Mouse (Mus musculus): ENCODE measurements around the gene Ago3. TPM values are rescaled to one million over a fixed set of nuclear protein-coding genes. Genes with fewer than 3 reads are reported as not detected.

The Ago3 gene
- polyA plus RNA-seq, 1 experiment from 2014 or later: 10.4 TPM

DNA sequence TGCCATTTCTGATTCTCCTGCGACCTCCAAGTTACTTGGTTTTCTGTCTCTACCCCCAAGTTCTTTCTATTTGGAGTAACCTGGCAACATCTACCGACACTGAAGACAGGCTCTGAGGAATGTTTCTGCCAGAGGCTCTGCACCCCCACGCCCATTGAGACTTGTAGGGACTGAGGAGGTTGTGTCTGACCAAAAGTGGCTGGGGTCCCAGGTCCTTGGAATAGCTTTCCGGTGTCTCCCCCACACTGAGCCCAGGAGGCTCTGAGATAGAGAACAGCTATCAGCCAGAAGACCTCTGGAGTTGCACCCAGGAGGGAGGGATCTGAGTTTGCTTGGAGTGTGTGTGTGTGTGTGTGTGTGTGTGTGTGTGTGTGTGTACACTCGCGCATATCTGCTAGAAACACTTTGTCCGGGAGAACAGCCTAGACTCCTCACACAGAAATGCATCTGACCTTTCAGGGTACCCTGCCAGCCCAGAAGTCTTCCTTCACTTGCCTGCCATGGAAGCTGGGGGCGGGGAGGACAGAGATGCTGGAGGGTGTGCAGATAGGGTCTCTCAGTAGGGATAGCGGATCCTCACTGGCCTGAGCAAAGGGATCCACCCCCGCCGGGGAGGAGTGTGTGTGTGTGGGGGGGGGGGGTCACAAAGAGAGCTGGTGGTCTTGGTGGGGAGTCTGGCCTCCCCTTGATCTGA is 141.9 kb downstream of the Ago3 start:
- peak; percentile 18; the same call in 1 of the 2 replicates for ATAC-seq
- Histone ChIP-seq H3K9me3 (no peaks in the 10 kb centered on the region), H3K27ac (peak overlapping the region; percentile 36; the same call in 1 of the 2 replicates), H3K4me2 (replicated peaks) (peak overlapping the region; percentile 87), H3K4me3 (replicated peaks) (0 out of 2 replicates have a peak overlapping the region, but pooled peaks have one; percentile 49), H3K36me3 (no peaks in the 10 kb centered on the region), H3K4me1 (replicated peaks) (peaks cover 18% of the 10 kb centered on the region; the same call in 1 of the 2 replicates), H3K27me3 (replicated peaks) (peaks cover 29% of the 10 kb centered on the region), H3K9ac (no peak overlapping the region)
- WGBS: 27% methylated on average over 11 of the region's 11 CpGs

DNA sequence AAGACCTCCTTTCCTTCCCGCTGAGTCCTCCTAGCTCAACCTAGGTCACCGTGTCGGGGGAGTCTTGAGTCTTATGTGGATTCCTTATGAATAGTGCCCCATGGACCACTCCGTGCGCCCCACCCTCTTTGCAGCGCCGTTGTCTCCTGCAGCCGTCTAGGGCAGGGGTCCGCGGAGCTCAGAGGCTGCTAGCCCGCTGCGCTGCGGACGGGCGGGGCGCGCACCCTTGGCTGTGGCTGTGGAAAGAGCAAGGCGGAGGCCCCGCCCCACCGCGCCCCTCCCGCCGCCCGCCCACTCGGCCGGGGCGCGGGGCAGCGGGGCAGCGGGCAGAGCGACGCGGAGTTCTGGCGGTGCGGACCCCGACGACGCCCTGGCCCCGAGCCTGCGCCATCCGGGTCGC is 142.9 kb downstream of the Ago3 start, which contains the start of gene Col8a2:
TSS of gene Col8a2 (plus strand) at position 302 of the 400 bp plus-strand sequence.
- no peaks in the 10 kb centered on the region for H3K36me3 ChIP-seq
- peak within 1 kb of the TSS; percentile 36 for H3K27ac ChIP-seq
- H3K9me3 ChIP-seq: no peaks in the 10 kb centered on the region
- peaks cover 18% of the 10 kb centered on the region; the same call in 1 of the 2 replicates for H3K4me1 ChIP-seq (replicated peaks)
- WGBS: 2% methylated on average over 42 of the region's 42 CpGs
- peak within 1 kb of the TSS; percentile 51 for H3K9ac ChIP-seq
- peak within 1 kb of the TSS; percentile 49 for H3K4me3 ChIP-seq (replicated peaks)
- peaks cover 29% of the 10 kb centered on the region for H3K27me3 ChIP-seq (replicated peaks)
- ATAC-seq: peak; percentile 73
- H3K4me2 ChIP-seq (replicated peaks): peak within 1 kb of the TSS; percentile 87

DNA sequence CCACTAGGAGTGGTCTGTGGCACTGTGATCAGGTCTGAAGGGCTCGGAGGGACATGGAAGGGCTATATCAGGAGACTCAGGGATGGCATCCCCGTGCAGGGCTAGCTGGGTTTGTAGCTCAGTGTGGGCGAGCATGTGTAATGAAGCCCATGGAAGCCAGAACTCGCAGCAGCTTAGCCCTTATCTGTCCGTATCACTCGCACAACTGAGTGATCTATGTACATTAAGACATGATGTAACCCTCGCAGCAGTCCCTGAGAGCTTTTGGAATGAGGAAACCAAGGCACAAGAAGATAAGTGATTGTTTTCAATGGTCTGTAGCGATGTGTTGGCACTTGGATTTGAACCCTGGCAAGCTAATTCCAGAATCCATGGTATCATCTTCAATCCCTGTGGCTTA is 145.8 kb downstream of the Ago3 start:
- 78% methylated on average over 8 of the region's 8 CpGs for WGBS
- Histone ChIP-seq H3K9me3 (no peaks in the 10 kb centered on the region), H3K36me3 (no peaks in the 10 kb centered on the region), H3K4me3 (replicated peaks) (no peak overlapping the region), H3K4me1 (replicated peaks) (peaks cover 14% of the 10 kb centered on the region; the same call in 1 of the 2 replicates), H3K9ac (no peak overlapping the region), H3K4me2 (replicated peaks) (no peak overlapping the region), H3K27ac (no peak overlapping the region), H3K27me3 (replicated peaks) (peaks cover 25% of the 10 kb centered on the region)
- no peak for ATAC-seq

DNA sequence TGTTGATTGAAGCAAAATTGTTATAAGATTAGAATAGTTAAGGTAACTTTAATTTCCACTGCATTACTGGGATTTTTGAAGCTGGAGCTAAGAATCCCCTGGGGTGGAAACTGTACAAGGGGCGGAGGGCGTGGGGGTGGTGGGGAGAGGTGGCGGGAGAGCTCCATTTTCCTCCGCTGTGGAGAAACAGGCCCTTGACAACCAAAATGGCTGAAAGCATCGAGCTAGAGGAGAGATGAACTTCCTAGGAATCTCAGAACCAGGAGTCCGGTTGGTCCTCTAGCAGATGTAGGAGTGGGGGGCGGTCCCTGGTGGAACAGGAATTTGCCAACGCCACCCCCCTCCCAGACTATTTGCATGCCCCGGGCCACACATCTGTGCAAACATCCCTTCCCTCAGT is 147.7 kb downstream of the Ago3 start:
- 62% methylated on average over 9 of the region's 9 CpGs for whole genome bisulfite sequencing
- no peak overlapping the region for H3K4me3 ChIP-seq (replicated peaks)
- no peaks in the 10 kb centered on the region for H3K36me3 ChIP-seq
- no peak overlapping the region for H3K4me2 ChIP-seq (replicated peaks)
- H3K4me1 ChIP-seq (replicated peaks): peaks cover 9% of the 10 kb centered on the region; the same call in 1 of the 2 replicates
- no peak for ATAC-seq
- no peaks in the 10 kb centered on the region for H3K9me3 ChIP-seq
- no peak overlapping the region for H3K9ac ChIP-seq
- peaks cover 12% of the 10 kb centered on the region for H3K27me3 ChIP-seq (replicated peaks)
- no peak overlapping the region for H3K27ac ChIP-seq

Other genes with a start within 250 kb of the Ago3 start
- 172 and 202 TPM in 2 replicates for gene Thrap3, start 226.8 kb downstream of the Ago3 start, polyA plus RNA-seq (2015; fragmentation: Nextera tagmentation; extraction: Ambion mirVana)
- 26.7 and 27.6 TPM in 2 replicates for gene Map7d1, start 173.2 kb downstream of the Ago3 start, polyA plus RNA-seq (2015; fragmentation: Nextera tagmentation; extraction: Ambion mirVana)
- gene Trappc3, start 167.2 kb downstream of the Ago3 start, polyA plus RNA-seq (2015; fragmentation: Nextera tagmentation; extraction: Ambion mirVana): 94.2 and 99.7 TPM in 2 replicates
- 7.1 and 8.2 TPM in 2 replicates for gene Col8a2, start 142.8 kb downstream of the Ago3 start, polyA plus RNA-seq (2015; fragmentation: Nextera tagmentation; extraction: Ambion mirVana)
- gene Adprhl2, start 107.9 kb downstream of the Ago3 start, polyA plus RNA-seq (2015; fragmentation: Nextera tagmentation; extraction: Ambion mirVana): 55.4 and 60.7 TPM in 2 replicates
- 7.1 and 7.4 TPM in 2 replicates for gene Tekt2, start 103.9 kb downstream of the Ago3 start, polyA plus RNA-seq (2015; fragmentation: Nextera tagmentation; extraction: Ambion mirVana)
- gene Ago1, start 39.0 kb upstream of the Ago3 start, polyA plus RNA-seq (2015; fragmentation: Nextera tagmentation; extraction: Ambion mirVana): 3.5 and 4.5 TPM in 2 replicates
- gene Ago4, start 103.9 kb upstream of the Ago3 start, polyA plus RNA-seq (2015; fragmentation: Nextera tagmentation; extraction: Ambion mirVana): 0.97 and 1.1 TPM in 2 replicates
- gene Clspn, start 127.4 kb upstream of the Ago3 start, polyA plus RNA-seq (2015; fragmentation: Nextera tagmentation; extraction: Ambion mirVana): 30.0 and 33.0 TPM in 2 replicates
- 1.8 and 2.2 TPM in 2 replicates for gene 5730409E04Rik, start 180.3 kb upstream of the Ago3 start, polyA plus RNA-seq (2015; fragmentation: Nextera tagmentation; extraction: Ambion mirVana)
- 500 and 522 TPM in 2 replicates for gene Psmb2, start 248.1 kb upstream of the Ago3 start, polyA plus RNA-seq (2015; fragmentation: Nextera tagmentation; extraction: Ambion mirVana)